ENCODE assay signal across 9 mouse cellular contexts in the genomic region with DNA sequence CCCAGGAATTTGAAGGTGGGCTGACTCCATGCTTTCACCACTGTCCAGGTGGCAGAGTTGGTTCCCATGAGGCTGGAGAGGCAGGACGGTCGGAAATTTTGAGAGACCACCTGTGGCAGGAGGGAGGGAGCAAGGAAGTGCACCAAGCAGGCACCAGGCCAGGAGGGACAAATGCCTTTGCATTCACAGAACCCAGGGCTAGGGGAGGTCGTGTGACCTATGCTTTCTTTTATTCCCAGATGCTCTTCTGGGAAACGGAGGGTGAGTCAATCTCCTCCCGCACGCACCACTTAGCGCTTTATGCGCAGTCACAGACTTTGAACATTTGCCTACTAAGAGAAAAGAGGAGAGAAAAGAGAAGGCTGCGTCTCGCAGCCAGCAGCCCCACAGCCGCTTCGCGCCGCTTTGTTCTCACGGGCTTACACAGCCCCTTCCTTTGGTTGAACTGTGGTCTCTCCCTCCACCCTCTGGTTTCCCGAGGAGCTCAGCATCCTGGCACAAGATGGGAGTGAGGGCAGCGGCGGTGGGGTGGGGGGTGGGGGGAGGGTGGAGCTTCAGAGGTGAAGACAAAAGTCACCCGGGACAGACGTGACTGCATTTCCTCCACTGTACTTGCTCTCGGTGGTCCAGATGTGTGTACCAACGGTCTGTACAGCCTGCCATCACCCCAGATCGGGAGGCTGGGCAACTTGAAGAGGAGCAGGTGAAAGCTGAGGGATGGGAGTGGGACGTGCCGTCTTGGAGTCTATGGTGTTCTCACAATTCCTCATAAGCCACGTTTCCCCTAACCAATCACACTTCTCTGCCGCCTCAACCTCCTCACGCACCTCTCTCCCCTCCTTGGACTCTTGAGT. TPM values are rescaled to one million over a fixed set of nuclear protein-coding genes. Genes with fewer than 3 reads are reported as not detected.
A peak's percentile ranks its signal among the peaks of the same experiment; 100 is the strongest.
DNase-seq lines count a peak whose midpoint lies in the region; ATAC-seq and TF ChIP-seq lines count a peak whose summit lies in the region.
"Had no signal": no experiment of that assay in that cellular context is flagged by ENCODE, and none has a peak within 500 bp of the region (broad histone marks: within the 10 kb centered on the region; RNA-seq: fewer than 3 reads in every experiment).

No protein-coding gene starts in this region.

- H3K9ac ChIP-seq in ES-E14 (ENCODE audit: insufficient read depth, low read depth, low read length, poor library complexity, severe bottlenecking): 0 out of 2 replicates have a peak overlapping the region, but pooled peaks have one; percentile 2
- peak overlapping the region; percentile 49 for H3K9ac ChIP-seq in forebrain, embryonic 16.5 days (replicated peaks; ENCODE audit: low read depth, low read length)
- peak overlapping the region; percentile 43 for H3K9ac ChIP-seq in midbrain, embryonic 11.5 days (ENCODE audit: low read length)

- H3K4me1 ChIP-seq in E14TG2a.4 (replicated peaks; ENCODE audit: low read depth, low read length) (peaks cover 26% of the 10 kb centered on the region), ES-E14 (ENCODE audit: control insufficient read depth in 2 of 2, insufficient read depth in 2 of 2, low read length in 2 of 2, poor library complexity in 1 of 2) (peaks cover 0 to 10% of the 10 kb centered on the region in 2 experiments; a peak in 1 of 4 replicates)
- peaks cover 10% of the 10 kb centered on the region for H3K4me1 ChIP-seq in forebrain, embryonic 16.5 days (replicated peaks; ENCODE audit: control insufficient read depth, insufficient read depth, low read length)
- H3K4me1 ChIP-seq in midbrain, embryonic 11.5 days (ENCODE audit: control insufficient read depth, insufficient read depth, low read length): peaks cover 6% of the 10 kb centered on the region; the same call in 1 of the 2 replicates

- peaks cover 24% of the 10 kb centered on the region for H3K27me3 ChIP-seq in E14TG2a.4 (ENCODE audit: insufficient read depth, low read length)
- 0 out of 2 replicates have a peak, but pooled peaks cover 5% of the 10 kb centered on the region for H3K27me3 ChIP-seq in forebrain, embryonic 16.5 days (replicated peaks; ENCODE audit: control insufficient read depth, insufficient read depth, low read length)
- H3K27me3 ChIP-seq in midbrain, embryonic 11.5 days (ENCODE audit: control insufficient read depth, insufficient read depth, low read length): peaks cover 11% of the 10 kb centered on the region

- H3K4me2 ChIP-seq in forebrain, embryonic 16.5 days (ENCODE audit: low read length): peak overlapping the region; percentile 62
- H3K4me2 ChIP-seq in midbrain, embryonic 11.5 days: peak overlapping the region; percentile 46

- no peaks in the 10 kb centered on the region for H3K36me3 ChIP-seq in E14TG2a.4 (ENCODE audit: insufficient read depth, low read length)
- no peaks in the 10 kb centered on the region for H3K36me3 ChIP-seq in ES-E14 (ENCODE audit: control insufficient read depth, insufficient read depth, low read length, poor library complexity, severe bottlenecking)
- H3K36me3 ChIP-seq in forebrain, embryonic 16.5 days (ENCODE audit: control insufficient read depth, insufficient read depth): no peaks in the 10 kb centered on the region
- no peaks in the 10 kb centered on the region for H3K36me3 ChIP-seq in midbrain, embryonic 11.5 days (ENCODE audit: control insufficient read depth, insufficient read depth, low read length)

- in situ Hi-C loops in ES-E14 (cut with MboI; ENCODE audit: low sequenced_read_pairs in 2 of 2, unreplicated experiment in 2 of 2): no loop called here

- H3K27ac ChIP-seq in ES-E14 (ENCODE audit: insufficient read depth, low read depth, low read length, poor library complexity, severe bottlenecking): no peak overlapping the region
- no peak overlapping the region for H3K27ac ChIP-seq in forebrain, embryonic 16.5 days (ENCODE audit: low read length)
- H3K27ac ChIP-seq in midbrain, embryonic 11.5 days (ENCODE audit: low read depth, low read length): no peak overlapping the region

- DNase-seq in ES-E14 (ENCODE audit: low read depth, low spot score): no peak
- DNase-seq in midbrain, embryonic 11.5 days (ENCODE audit: low spot score, missing footprints): peak; percentile 93
- DNase-seq in gastrocnemius, postnatal 10 days: no peak
- DNase-seq in frontal cortex, postnatal 25 days (ENCODE audit: low spot score in 2 of 2): no peak

- H3K4me3 ChIP-seq in E14TG2a.4 (replicated peaks; ENCODE audit: low read length) (peak overlapping the region; percentile 46), ES-E14 (ENCODE audit: insufficient read depth in 1 of 2, low read depth in 1 of 2, low read length in 2 of 2, poor library complexity in 1 of 2, severe bottlenecking in 1 of 2) (peak overlapping the region; percentile 31 to 35)
- H3K4me3 ChIP-seq in forebrain, embryonic 16.5 days (replicated peaks; ENCODE audit: low read length): peak overlapping the region; percentile 34
- peak overlapping the region; percentile 12; the same call in 1 of the 2 replicates for H3K4me3 ChIP-seq in midbrain, embryonic 11.5 days (ENCODE audit: low read depth, low read length)

- TF ChIP-seq CTCF in E14TG2a.4 (conservative IDR thresholded peaks at IDR 0.05; ENCODE audit: low read length): no peak

- ATAC-seq in forebrain, embryonic 16.5 days: peak; percentile 59
- ATAC-seq in midbrain, embryonic 11.5 days (ENCODE audit: low FRiP score): peak; percentile 77
- ATAC-seq in granulocyte monocyte progenitor cell, adult 5-6 weeks (replicated peaks; ENCODE audit: poor library complexity, severe bottlenecking): no peak

- H3K9me3 ChIP-seq in E14TG2a.4 (ENCODE audit: low read length) (no peaks in the 10 kb centered on the region), ES-E14 (ENCODE audit: control insufficient read depth, insufficient read depth, low read depth, low read length) (no peaks in the 10 kb centered on the region)
- H3K9me3 ChIP-seq in forebrain, embryonic 16.5 days (ENCODE audit: control insufficient read depth, low read length): no peaks in the 10 kb centered on the region
- H3K9me3 ChIP-seq in midbrain, embryonic 11.5 days (ENCODE audit: control insufficient read depth, low read length): no peaks in the 10 kb centered on the region

- 3% methylated on average over 28 of the region's 28 CpGs for WGBS in forebrain, embryonic 16.5 days
- WGBS in midbrain, embryonic 11.5 days: 2% methylated on average over 28 of the region's 28 CpGs

TF ChIP-seq in ES-E14, 5 proteins besides CTCF, POLR2A, EP300 and RAD21:
- TF ChIP-seq CHD2 (IDR thresholded peaks at IDR 0.05; ENCODE audit: low read depth, low read length): no peak
- no peak for TF ChIP-seq ZC3H11A (IDR thresholded peaks at IDR 0.05; ENCODE audit: borderline replicate concordance, low read depth, low read length)
- TF ChIP-seq ZNF384 (IDR thresholded peaks at IDR 0.05; ENCODE audit: low read depth, low read length): no peak
- no peak for TF ChIP-seq HCFC1 (IDR thresholded peaks at IDR 0.05; ENCODE audit: borderline replicate concordance, insufficient read depth, low read length)
- TF ChIP-seq MAFK (IDR thresholded peaks at IDR 0.05; ENCODE audit: insufficient read depth, low read depth, low read length): no peak

RNA-seq across cellular contexts. Expression of a gene that starts 2.1 kb away (rescaled TPM):
- total RNA-seq in ES-E14 (2012; rRNA removed): 0.22 and 0.42 TPM in 2 replicates
- not detected in 2 replicates for polyA plus RNA-seq in forebrain, embryonic 16.5 days (2015; fragmentation: Nextera tagmentation; extraction: Ambion mirVana)
- not detected in 2 replicates for polyA plus RNA-seq in midbrain, embryonic 11.5 days (2014; fragmentation: Nextera tagmentation; extraction: Ambion mirVana)
- not detected for total RNA-seq in gastrocnemius, postnatal 10 days (2021)
- not detected in 2 replicates for total RNA-seq in granulocyte monocyte progenitor cell, adult 5-6 weeks (2014; fragmentation: Nextera tagmentation)
- not detected in 2 replicates for total RNA-seq in granulocyte monocyte progenitor cell, adult 5-6 weeks (2017)
- polyA plus RNA-seq: urinary bladder, adult 2 months had no signal

RNA-seq across cellular contexts. Expression of a gene that starts 17.4 kb away (rescaled TPM):
- 1.1 and 1.2 TPM in 2 replicates for total RNA-seq in ES-E14 (2012; rRNA removed)
- polyA plus RNA-seq in forebrain, embryonic 16.5 days (2015; fragmentation: Nextera tagmentation; extraction: Ambion mirVana): not detected in 2 replicates
- 0.08 TPM in 1 of 2 replicates, not detected in the other for polyA plus RNA-seq in midbrain, embryonic 11.5 days (2014; fragmentation: Nextera tagmentation; extraction: Ambion mirVana)
- under 1 TPM; 0.14 to 0.19 TPM for total RNA-seq in gastrocnemius, postnatal 10 days (2021)
- not detected in 2 replicates for total RNA-seq in granulocyte monocyte progenitor cell, adult 5-6 weeks (2014; fragmentation: Nextera tagmentation)
- total RNA-seq in granulocyte monocyte progenitor cell, adult 5-6 weeks (2017): not detected in 2 replicates

RNA-seq across cellular contexts. Expression of a gene that starts 32.0 kb away (rescaled TPM):
- 0.53 TPM in 1 of 2 replicates, not detected in the other for total RNA-seq in ES-E14 (2012; rRNA removed)
- polyA plus RNA-seq in forebrain, embryonic 16.5 days (2015; fragmentation: Nextera tagmentation; extraction: Ambion mirVana): not detected in 2 replicates
- not detected in 2 replicates for polyA plus RNA-seq in midbrain, embryonic 11.5 days (2014; fragmentation: Nextera tagmentation; extraction: Ambion mirVana)
- total RNA-seq in gastrocnemius, postnatal 10 days (2021): not detected
- not detected in 2 replicates for total RNA-seq in granulocyte monocyte progenitor cell, adult 5-6 weeks (2014; fragmentation: Nextera tagmentation)
- not detected in 2 replicates for total RNA-seq in granulocyte monocyte progenitor cell, adult 5-6 weeks (2017)
- polyA plus RNA-seq: urinary bladder, adult 2 months had no signal

RNA-seq across cellular contexts. Expression of a gene that starts 36.3 kb away (rescaled TPM):
- total RNA-seq in ES-E14 (2012; rRNA removed): 4.3 and 8.9 TPM in 2 replicates
- polyA plus RNA-seq in forebrain, embryonic 16.5 days (2015; fragmentation: Nextera tagmentation; extraction: Ambion mirVana): 1.4 and 1.7 TPM in 2 replicates
- polyA plus RNA-seq in midbrain, embryonic 11.5 days (2014; fragmentation: Nextera tagmentation; extraction: Ambion mirVana): 0.22 and 0.46 TPM in 2 replicates
- not detected for total RNA-seq in gastrocnemius, postnatal 10 days (2021)
- total RNA-seq in granulocyte monocyte progenitor cell, adult 5-6 weeks (2014; fragmentation: Nextera tagmentation): not detected in 2 replicates
- total RNA-seq in granulocyte monocyte progenitor cell, adult 5-6 weeks (2017): not detected in 2 replicates
- polyA plus RNA-seq: gonadal fat pad, adult 2 months had no signal

RNA-seq across cellular contexts. Expression of a gene that starts 52.4 kb away (rescaled TPM):
- 28.5 and 31.8 TPM in 2 replicates for total RNA-seq in ES-E14 (2012; rRNA removed)
- 8.8 and 9.0 TPM in 2 replicates for polyA plus RNA-seq in forebrain, embryonic 16.5 days (2015; fragmentation: Nextera tagmentation; extraction: Ambion mirVana)
- polyA plus RNA-seq in midbrain, embryonic 11.5 days (2014; fragmentation: Nextera tagmentation; extraction: Ambion mirVana): 8.9 and 10.8 TPM in 2 replicates
- 1 to 10 TPM; 5.0 to 6.8 TPM for total RNA-seq in gastrocnemius, postnatal 10 days (2021)
- 1.0 and 14.4 TPM in 2 replicates for total RNA-seq in granulocyte monocyte progenitor cell, adult 5-6 weeks (2014; fragmentation: Nextera tagmentation)
- 2.7 and 5.3 TPM in 2 replicates for total RNA-seq in granulocyte monocyte progenitor cell, adult 5-6 weeks (2017)
